Mouse (Mus musculus) kidney, adult 2 months (tissue): ENCODE measurements around the gene Poglut1.

Experiments used
- CTCF ChIP-seq: fragments of 200-500 bp; conservative IDR thresholded peaks from 2 replicates; pipeline ENCODE4 v1.5.1; 2011; ENCODE audit warnings: low read depth, mild to moderate bottlenecking, control low read depth, low read length, moderate library complexity, mixed read lengths; ENCODE audit not compliant: insufficient read depth, insufficient read length
- POLR2A ChIP-seq: fragments of 200-500 bp; IDR thresholded peaks from one replicate; pipeline ENCODE4 v1.6.1; 2011; ENCODE audit warnings: low read depth, low read length, control low read depth

- TF ChIP-seq CTCF (no peak), POLR2A (no peak)
Observed at GRCm38 (mm10) chr16:38510846-38511245, 39.2 kb downstream of the Poglut1 start.
